Mouse (Mus musculus) midbrain, embryonic 11.5 days (tissue): ENCODE results near the gene Bpifb2. TPM values are rescaled to one million over a fixed set of nuclear protein-coding genes. Genes with fewer than 3 reads are reported as not detected.
"Not testable (repeated sequence)": the region's sequence is repeated elsewhere in the genome, so short reads cannot be mapped to it uniquely, and the experiment has no call there.

Experiments used
- ATAC-seq: fragments of 200-750 bp; cut with Nextera tagmentation; 2 replicates; pipeline ENCODE4 v1.8.0; 2017; ENCODE audit warnings: moderate TSS enrichment, moderate library complexity; ENCODE audit not compliant: low FRiP score
- DNase-seq: peaks from one replicate; pipeline ENCODE4 v3.0.0; 2015; ENCODE audit warnings: low spot score; ENCODE audit errors: missing footprints
- H3K27ac ChIP-seq: fragments of 300-500 bp; sonication (generic); 2 replicates; pipeline ENCODE4 v1.5.1; 2014; ENCODE audit warnings: low read depth, low read length
- H3K27me3 ChIP-seq: fragments of 300-500 bp; sonication (generic); 2 replicates; pipeline ENCODE4 v1.6.1; 2014; ENCODE audit warnings: mild to moderate bottlenecking, low read length, moderate library complexity, mixed read lengths; ENCODE audit not compliant: control insufficient read depth, insufficient read depth
- H3K36me3 ChIP-seq: fragments of 300-500 bp; sonication (generic); 2 replicates; pipeline ENCODE4 v1.6.1; 2014; ENCODE audit warnings: mild to moderate bottlenecking, low read length, moderate library complexity, mixed read lengths; ENCODE audit not compliant: control insufficient read depth, insufficient read depth
- H3K4me1 ChIP-seq: fragments of 300-500 bp; sonication (generic); 2 replicates; pipeline ENCODE4 v1.6.1; 2014; ENCODE audit warnings: low read length; ENCODE audit not compliant: control insufficient read depth, insufficient read depth
- H3K4me2 ChIP-seq: fragments of 300-500 bp; sonication (generic); 2 replicates; pipeline ENCODE4 v1.6.1; 2014; ENCODE audit warnings: mild to moderate bottlenecking, moderate library complexity
- H3K4me3 ChIP-seq: fragments of 300-500 bp; sonication (generic); 2 replicates; pipeline ENCODE4 v1.5.1; 2014; ENCODE audit warnings: low read depth, low read length
- H3K9ac ChIP-seq: fragments of 300-500 bp; sonication (generic); 2 replicates; pipeline ENCODE4 v1.6.1; 2014; ENCODE audit warnings: low read length
- H3K9me3 ChIP-seq: fragments of 300-500 bp; sonication (generic); 2 replicates; pipeline ENCODE4 v1.6.1; 2016; ENCODE audit warnings: low read length; ENCODE audit not compliant: control insufficient read depth
- WGBS: fragments of 180-500 bp; shearing (Covaris S2); extraction: QIAGEN DNeasy Blood & Tissue Kit; methylation state at CpG from one replicate; pipeline ENCODE4 v1.1.7; 2014; 5-methylcytosine and 5-hydroxymethylcytosine counted together
- polyA plus RNA-seq: library from polyadenylated mRNA; unstranded; fragments of >200 nt; fragmentation: Nextera tagmentation; extraction: Ambion mirVana; gene quantifications from 2 replicates; pipeline ENCODE4 v1.2.1, GENCODE M21; 2014

Bpifb2 gene
- polyA plus RNA-seq = not detected in 2 replicates

GRCm38 (mm10) chr2:153874745-153875144 lies at the start of gene Bpifb2:
TSS of gene Bpifb2 (plus strand) at chr2:153875045.
- Histone ChIP-seq H3K27ac (no peak within 1 kb of the TSS), H3K9me3 (no peaks in the 10 kb centered on the region), H3K4me2 (no peak within 1 kb of the TSS), H3K4me3 (no peak within 1 kb of the TSS), H3K9ac (no peak within 1 kb of the TSS), H3K36me3 (no peaks in the 10 kb centered on the region), H3K4me1 (no peaks in the 10 kb centered on the region), H3K27me3 (no peaks in the 10 kb centered on the region)
- DNase-seq (no peak), ATAC-seq (no peak)
- WGBS = 76% methylated on average over 9 of the region's 9 CpGs

- not testable (repeated sequence) for H3K4me3 ChIP-seq, DNase-seq, H3K9me3 ChIP-seq, ATAC-seq, H3K4me2 ChIP-seq, H3K9ac ChIP-seq, H3K36me3 ChIP-seq, H3K4me1 ChIP-seq, H3K27me3 ChIP-seq, H3K27ac ChIP-seq
- WGBS = 67% methylated on average over 32 of the region's 32 CpGs
Observed at GRCm38 (mm10) chr2:153825900-153826299, 48.9 kb upstream of the Bpifb2 start.

GRCm38 (mm10) chr2:153827171-153827830 lies 47.5 kb upstream of the Bpifb2 start:
- 88% methylated on average over 8 of the region's 8 CpGs for WGBS
- ATAC-seq = no peak
- Histone ChIP-seq H3K4me3 (no peak overlapping the region), H3K9me3 (no peaks in the 10 kb centered on the region), H3K36me3 (no peaks in the 10 kb centered on the region), H3K27me3 (no peaks in the 10 kb centered on the region), H3K27ac (no peak overlapping the region), H3K9ac (no peak overlapping the region), H3K4me2 (no peak overlapping the region), H3K4me1 (no peaks in the 10 kb centered on the region)
- DNase-seq = no peak

GRCm38 (mm10) chr2:153828704-153829103 lies 46.1 kb upstream of the Bpifb2 start:
- Histone ChIP-seq H3K9ac (no peak overlapping the region), H3K4me2 (no peak overlapping the region), H3K27me3 (no peaks in the 10 kb centered on the region), H3K4me1 (0 out of 2 replicates have a peak, but pooled peaks cover 2% of the 10 kb centered on the region), H3K9me3 (no peaks in the 10 kb centered on the region), H3K4me3 (no peak overlapping the region), H3K27ac (no peak overlapping the region), H3K36me3 (no peaks in the 10 kb centered on the region)
- WGBS = 84% methylated on average over 7 of the region's 7 CpGs
- ATAC-seq = no peak
- no peak for DNase-seq

- WGBS = 90% methylated on average over 8 of the region's 8 CpGs
- Histone ChIP-seq H3K4me1 (0 out of 2 replicates have a peak, but pooled peaks cover 2% of the 10 kb centered on the region), H3K27ac (no peak overlapping the region), H3K27me3 (no peaks in the 10 kb centered on the region), H3K9me3 (no peaks in the 10 kb centered on the region), H3K4me2 (no peak overlapping the region), H3K36me3 (no peaks in the 10 kb centered on the region), H3K9ac (no peak overlapping the region), H3K4me3 (no peak overlapping the region)
- no peak for ATAC-seq
- no peak for DNase-seq
Observed at GRCm38 (mm10) chr2:153833291-153833690, 41.6 kb upstream of the Bpifb2 start.

- no peak overlapping the region for H3K4me3 ChIP-seq
- no peaks in the 10 kb centered on the region for H3K4me1 ChIP-seq
- H3K27ac ChIP-seq = no peak overlapping the region
- DNase-seq = no peak
- no peak for ATAC-seq
- H3K36me3 ChIP-seq = no peaks in the 10 kb centered on the region
- no peaks in the 10 kb centered on the region for H3K9me3 ChIP-seq
- no peak overlapping the region for H3K9ac ChIP-seq
- H3K27me3 ChIP-seq = no peaks in the 10 kb centered on the region
- H3K4me2 ChIP-seq = no peak overlapping the region
- WGBS = 84% methylated on average over 8 of the region's 8 CpGs
Observed at GRCm38 (mm10) chr2:153842854-153843253, 32.0 kb upstream of the Bpifb2 start.

GRCm38 (mm10) chr2:153848389-153848788 lies 26.5 kb upstream of the Bpifb2 start:
- DNase-seq (no peak), ATAC-seq (no peak)
- H3K4me2 ChIP-seq = no peak overlapping the region
- H3K4me3 ChIP-seq = no peak overlapping the region
- WGBS = 77% methylated on average over 3 of the region's 3 CpGs
- no peaks in the 10 kb centered on the region; the same call in 1 of the 2 replicates for H3K4me1 ChIP-seq
- H3K27ac ChIP-seq = no peak overlapping the region
- no peaks in the 10 kb centered on the region for H3K36me3 ChIP-seq
- no peak overlapping the region for H3K9ac ChIP-seq
- H3K9me3 ChIP-seq = no peaks in the 10 kb centered on the region
- H3K27me3 ChIP-seq = no peaks in the 10 kb centered on the region

GRCm38 (mm10) chr2:153850351-153851029 lies 24.4 kb upstream of the Bpifb2 start:
- Histone ChIP-seq H3K27me3 (no peaks in the 10 kb centered on the region), H3K4me3 (no peak overlapping the region), H3K36me3 (no peaks in the 10 kb centered on the region), H3K27ac (no peak overlapping the region), H3K4me1 (no peaks in the 10 kb centered on the region; the same call in 1 of the 2 replicates), H3K9ac (no peak overlapping the region), H3K4me2 (no peak overlapping the region), H3K9me3 (no peaks in the 10 kb centered on the region)
- no peak for DNase-seq
- no peak for ATAC-seq
- WGBS = 89% methylated on average over 6 of the region's 6 CpGs

GRCm38 (mm10) chr2:153851030-153851360 lies 23.9 kb upstream of the Bpifb2 start:
- Histone ChIP-seq H3K27ac (no peak overlapping the region), H3K36me3 (no peaks in the 10 kb centered on the region), H3K4me2 (no peak overlapping the region), H3K9ac (no peak overlapping the region), H3K4me3 (no peak overlapping the region), H3K27me3 (no peaks in the 10 kb centered on the region), H3K9me3 (no peaks in the 10 kb centered on the region), H3K4me1 (no peaks in the 10 kb centered on the region; the same call in 1 of the 2 replicates)
- ATAC-seq (no peak), DNase-seq (no peak)
- 63% methylated on average over 4 of the region's 4 CpGs for WGBS
